Mouse (Mus musculus) kidney, embryonic 14.5 days (tissue): Measurements from ENCODE around the gene Klhl31. TPM values are rescaled to one million over a fixed set of nuclear protein-coding genes. Genes with fewer than 3 reads are reported as not detected.

Experiments used
- ATAC-seq: fragments of 200-750 bp; cut with Nextera tagmentation; 2 replicates; pipeline ENCODE4 v1.8.0; 2017; ENCODE audit warnings: moderate number of reproducible peaks, mild to moderate bottlenecking, moderate TSS enrichment, moderate library complexity; ENCODE audit not compliant: low FRiP score, low TSS enrichment
- H3K27ac ChIP-seq: fragments of 300-500 bp; sonication (generic); 2 replicates; pipeline ENCODE4 v1.5.1; 2014; ENCODE audit warnings: low read depth, mild to moderate bottlenecking, low read length, moderate library complexity, mixed read lengths
- H3K27me3 ChIP-seq: fragments of 300-500 bp; sonication (generic); 2 replicates; pipeline ENCODE4 v1.6.1; 2014; ENCODE audit warnings: mild to moderate bottlenecking, low read length; ENCODE audit not compliant: control insufficient read depth, insufficient read depth
- H3K36me3 ChIP-seq: fragments of 300-500 bp; sonication (generic); 2 replicates; pipeline ENCODE4 v1.6.1; 2014; ENCODE audit warnings: low read length, mixed read lengths; ENCODE audit not compliant: control insufficient read depth, insufficient read depth
- H3K4me1 ChIP-seq: fragments of 300-500 bp; sonication (generic); 2 replicates; pipeline ENCODE4 v1.6.1; 2014; ENCODE audit warnings: low read length, mixed read lengths; ENCODE audit not compliant: control insufficient read depth, insufficient read depth
- H3K4me2 ChIP-seq: fragments of 300-500 bp; sonication (generic); replicated peaks from 2 replicates; pipeline ENCODE4 v1.6.1; 2014; ENCODE audit warnings: low read depth, mild to moderate bottlenecking, low read length
- H3K4me3 ChIP-seq: fragments of 300-500 bp; sonication (generic); 2 replicates; pipeline ENCODE4 v1.5.1; 2014; ENCODE audit warnings: mild to moderate bottlenecking, low read length
- H3K9ac ChIP-seq: fragments of 300-500 bp; sonication (generic); 2 replicates; pipeline ENCODE4 v1.6.1; 2014; ENCODE audit warnings: low read depth, mild to moderate bottlenecking, low read length, moderate library complexity
- H3K9me3 ChIP-seq: fragments of 300-500 bp; sonication (generic); 2 replicates; pipeline ENCODE4 v1.6.1; 2016; ENCODE audit warnings: low read length; ENCODE audit not compliant: control insufficient read depth
- WGBS: fragments of 180-500 bp; shearing (Covaris S2); extraction: QIAGEN DNeasy Blood & Tissue Kit; methylation state at CpG from one replicate; pipeline ENCODE4 v1.1.7; 2014; 5-methylcytosine and 5-hydroxymethylcytosine counted together
- polyA plus RNA-seq: library from polyadenylated mRNA; unstranded; fragments of >200 nt; fragmentation: Nextera tagmentation; extraction: Ambion mirVana; gene quantifications from 2 replicates; pipeline ENCODE4 v1.2.1, GENCODE M21; 2014

The Klhl31 gene
- polyA plus RNA-seq, 1 experiment from 2014 or later: 0.24 TPM

DNA sequence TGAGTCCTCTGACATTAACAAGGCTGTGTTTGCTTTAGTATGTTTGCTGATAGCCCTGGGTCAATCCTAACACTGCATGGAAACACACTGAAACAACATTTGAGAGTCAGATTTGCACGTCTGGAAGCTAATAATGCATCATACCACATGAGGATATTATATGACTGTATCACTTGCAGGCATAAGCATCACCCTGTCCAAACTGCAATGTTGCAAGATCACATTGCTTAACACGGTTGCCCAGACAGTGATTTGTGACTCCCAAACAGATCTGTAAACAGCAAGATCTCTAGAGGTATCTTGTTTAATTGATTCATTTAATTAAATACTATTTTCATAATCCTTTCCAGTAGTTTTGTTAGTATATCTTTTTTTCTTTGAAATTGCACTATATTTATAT lies 17.9 kb upstream of the Klhl31 start:
- ATAC-seq: no peak
- H3K4me1 ChIP-seq: peaks cover 5% of the 10 kb centered on the region; the same call in 1 of the 2 replicates
- H3K9me3 ChIP-seq: no peaks in the 10 kb centered on the region
- H3K27me3 ChIP-seq: no peaks in the 10 kb centered on the region
- WGBS: 60% methylated on average over 2 of the region's 2 CpGs
- no peak overlapping the region for H3K4me3 ChIP-seq
- no peak overlapping the region for H3K4me2 ChIP-seq
- H3K9ac ChIP-seq: no peak overlapping the region
- H3K27ac ChIP-seq: no peak overlapping the region
- no peaks in the 10 kb centered on the region for H3K36me3 ChIP-seq

DNA sequence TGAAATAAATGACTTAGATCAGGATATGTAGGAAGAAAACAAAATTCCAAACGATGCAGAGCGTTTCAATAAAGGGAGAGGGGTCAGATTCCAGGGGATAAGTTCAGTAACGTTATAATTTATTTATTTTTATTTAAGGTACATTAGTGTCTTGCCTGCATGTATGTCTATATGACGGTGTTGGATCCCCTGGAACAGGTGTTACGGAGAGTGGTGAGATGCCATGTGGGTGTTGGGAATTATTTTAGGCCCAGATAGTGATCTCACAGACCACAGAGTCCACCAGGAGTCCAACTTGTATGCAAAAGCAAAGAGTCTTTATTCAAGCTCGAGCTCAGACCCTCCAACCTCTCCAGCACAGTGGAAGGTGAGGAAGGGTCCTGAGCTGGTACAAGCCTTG lies 16.2 kb upstream of the Klhl31 start:
- no peak for ATAC-seq
- H3K9me3 ChIP-seq: no peaks in the 10 kb centered on the region
- H3K4me1 ChIP-seq: peaks cover 5% of the 10 kb centered on the region; the same call in 1 of the 2 replicates
- H3K27me3 ChIP-seq: no peaks in the 10 kb centered on the region
- H3K4me3 ChIP-seq: no peak overlapping the region
- WGBS: 89% methylated on average over 6 of the region's 6 CpGs
- H3K36me3 ChIP-seq: no peaks in the 10 kb centered on the region
- H3K27ac ChIP-seq: no peak overlapping the region
- H3K9ac ChIP-seq: no peak overlapping the region
- no peak overlapping the region for H3K4me2 ChIP-seq

DNA sequence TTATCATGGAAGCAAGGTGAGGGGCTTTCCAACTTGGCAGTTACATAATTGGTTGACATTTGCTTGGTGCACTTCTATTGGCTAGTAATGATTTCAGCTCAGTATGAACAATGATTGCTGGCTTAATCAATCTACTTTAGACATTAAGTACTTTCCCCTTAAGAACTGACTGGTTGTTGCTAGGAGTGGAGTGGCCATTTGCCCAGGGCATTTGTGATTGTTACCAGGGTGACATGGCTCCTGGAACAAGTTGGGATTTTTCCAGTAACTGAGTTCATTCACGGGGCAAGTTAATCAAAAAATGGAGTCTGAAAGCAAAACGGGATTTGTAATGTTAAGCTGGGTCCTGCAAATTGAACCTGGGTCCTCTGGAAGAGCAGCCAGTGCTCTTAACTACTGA lies 15.8 kb upstream of the Klhl31 start:
- Histone ChIP-seq H3K27me3 (no peaks in the 10 kb centered on the region), H3K36me3 (no peaks in the 10 kb centered on the region), H3K9ac (no peak overlapping the region), H3K4me2 (no peak overlapping the region), H3K9me3 (no peaks in the 10 kb centered on the region), H3K27ac (no peak overlapping the region), H3K4me1 (peaks cover 5% of the 10 kb centered on the region; the same call in 1 of the 2 replicates), H3K4me3 (no peak overlapping the region)
- no peak for ATAC-seq
- 68% methylated on average over 2 of the region's 2 CpGs for whole genome bisulfite sequencing

DNA sequence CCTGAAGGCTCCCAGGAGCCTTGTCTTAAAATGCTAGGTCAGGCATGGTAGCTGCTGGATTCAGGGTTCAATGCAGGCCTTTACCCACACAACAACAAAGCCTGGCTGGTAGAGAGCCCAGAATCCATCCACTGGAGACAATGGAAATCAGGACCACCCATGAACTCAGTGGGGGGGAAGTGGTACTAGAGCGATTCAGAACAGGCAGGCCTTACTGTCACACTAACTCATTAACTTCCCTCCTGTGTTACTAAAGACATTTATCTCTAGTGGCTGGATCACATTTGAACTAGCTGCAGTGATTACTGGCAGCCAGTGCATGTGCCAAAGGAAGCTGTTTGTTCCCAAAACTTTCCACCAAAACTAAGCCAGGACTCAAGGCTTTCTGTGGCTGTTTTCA lies 13.4 kb upstream of the Klhl31 start:
- H3K4me2 ChIP-seq: no peak overlapping the region
- ATAC-seq: no peak

GRCm38 (mm10) chr9:77623318-77624050 lies 12.8 kb upstream of the Klhl31 start:
- H3K27me3 ChIP-seq: no peaks in the 10 kb centered on the region
- ATAC-seq: peak; percentile 66; the same call in 1 of the 2 replicates
- H3K9ac ChIP-seq: no peak overlapping the region
- WGBS: 82% methylated on average over 6 of the region's 6 CpGs
- no peak overlapping the region for H3K4me2 ChIP-seq
- H3K9me3 ChIP-seq: no peaks in the 10 kb centered on the region
- no peaks in the 10 kb centered on the region for H3K36me3 ChIP-seq
- peaks cover 5% of the 10 kb centered on the region; the same call in 1 of the 2 replicates for H3K4me1 ChIP-seq
- no peak overlapping the region for H3K4me3 ChIP-seq
- H3K27ac ChIP-seq: no peak overlapping the region

More for the DNA sequence above, 13.4 kb upstream of the Klhl31 start:
- 42% methylated on average over 1 of the region's 1 CpGs for WGBS
- H3K9ac ChIP-seq: no peak overlapping the region
- H3K9me3 ChIP-seq: no peaks in the 10 kb centered on the region
- peaks cover 5% of the 10 kb centered on the region; the same call in 1 of the 2 replicates for H3K4me1 ChIP-seq
- no peaks in the 10 kb centered on the region for H3K36me3 ChIP-seq
- H3K27me3 ChIP-seq: no peaks in the 10 kb centered on the region
- H3K4me3 ChIP-seq: no peak overlapping the region
- H3K27ac ChIP-seq: no peak overlapping the region

DNA sequence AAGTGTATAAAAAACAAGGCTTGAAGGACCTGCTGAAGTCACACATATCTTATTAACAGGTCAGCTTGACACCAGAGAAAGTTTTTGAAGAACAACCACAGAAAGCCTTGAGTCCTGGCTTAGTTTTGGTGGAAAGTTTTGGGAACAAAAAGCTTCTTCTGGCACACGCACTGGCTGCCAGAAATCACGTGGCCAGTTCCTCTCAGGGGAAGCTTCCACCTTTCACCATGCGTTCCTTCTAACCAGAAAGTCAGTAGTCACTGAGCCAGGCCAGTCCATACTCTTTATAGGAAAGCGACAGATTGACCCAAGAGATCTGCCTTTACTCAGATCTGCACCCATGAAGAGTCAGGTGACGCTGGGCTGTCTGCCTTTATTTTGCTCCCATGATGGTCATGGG lies 12.1 kb upstream of the Klhl31 start:
- no peak for ATAC-seq
- Histone ChIP-seq H3K36me3 (no peaks in the 10 kb centered on the region), H3K9me3 (no peaks in the 10 kb centered on the region), H3K27me3 (no peaks in the 10 kb centered on the region), H3K9ac (no peak overlapping the region), H3K4me1 (peaks cover 5% of the 10 kb centered on the region; the same call in 1 of the 2 replicates), H3K27ac (no peak overlapping the region), H3K4me3 (no peak overlapping the region), H3K4me2 (no peak overlapping the region)
- WGBS: 86% methylated on average over 5 of the region's 5 CpGs

DNA sequence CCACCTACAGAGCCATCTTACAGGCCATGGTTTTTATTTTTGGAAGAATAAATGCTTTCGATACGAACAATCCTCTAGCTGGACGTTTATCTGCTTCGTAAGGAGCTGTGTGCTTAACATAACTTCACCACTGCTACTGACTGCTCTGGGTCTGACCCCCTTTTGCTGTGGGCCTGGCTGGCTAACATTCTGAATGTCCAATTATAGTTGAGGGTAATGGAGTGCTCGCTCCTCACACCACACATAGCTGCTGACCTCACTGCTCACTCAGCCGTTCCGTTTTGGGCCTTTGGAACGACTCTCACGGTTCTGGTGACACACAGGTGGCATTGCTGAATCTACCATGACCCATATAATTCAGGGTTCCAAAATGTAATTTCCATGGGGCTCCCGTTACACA lies 7.6 kb upstream of the Klhl31 start:
- no peak overlapping the region for H3K4me3 ChIP-seq
- H3K36me3 ChIP-seq: no peaks in the 10 kb centered on the region
- H3K27me3 ChIP-seq: no peaks in the 10 kb centered on the region
- no peaks in the 10 kb centered on the region for H3K4me1 ChIP-seq
- H3K9ac ChIP-seq: no peak overlapping the region
- no peaks in the 10 kb centered on the region for H3K9me3 ChIP-seq
- no peak overlapping the region for H3K4me2 ChIP-seq
- WGBS: 67% methylated on average over 10 of the region's 10 CpGs
- ATAC-seq: no peak
- H3K27ac ChIP-seq: no peak overlapping the region

DNA sequence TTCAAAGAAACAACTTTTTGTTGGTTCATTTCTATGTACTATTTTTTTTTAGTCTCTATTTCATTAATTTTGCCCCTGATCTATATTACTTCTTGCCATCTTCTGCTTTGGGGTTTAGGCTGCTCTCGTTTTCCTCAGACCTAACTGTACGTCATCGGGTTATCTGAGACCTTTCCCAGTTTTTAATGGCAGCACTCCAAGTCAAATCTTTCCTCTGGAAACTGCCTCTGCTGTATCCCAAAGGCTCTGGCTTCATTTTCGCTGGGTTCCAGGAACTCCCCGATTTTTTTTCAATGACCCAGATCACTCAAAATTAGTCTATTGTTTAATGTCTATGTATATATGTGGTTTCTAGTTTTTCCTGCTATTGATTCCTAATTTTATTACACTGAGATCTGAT lies 6.6 kb upstream of the Klhl31 start:
- H3K4me2 ChIP-seq: no peak overlapping the region
- no peaks in the 10 kb centered on the region for H3K4me1 ChIP-seq
- no peak overlapping the region for H3K27ac ChIP-seq
- H3K27me3 ChIP-seq: no peaks in the 10 kb centered on the region
- no peak overlapping the region for H3K9ac ChIP-seq
- no peaks in the 10 kb centered on the region for H3K9me3 ChIP-seq
- H3K36me3 ChIP-seq: no peaks in the 10 kb centered on the region
- 56% methylated on average over 5 of the region's 5 CpGs for WGBS
- no peak overlapping the region for H3K4me3 ChIP-seq
- no peak for ATAC-seq

- H3K27me3 ChIP-seq: no peaks in the 10 kb centered on the region
- H3K4me2 ChIP-seq: no peak overlapping the region
- H3K36me3 ChIP-seq: no peaks in the 10 kb centered on the region
- WGBS: 85% methylated on average over 7 of the region's 7 CpGs
- no peak overlapping the region for H3K27ac ChIP-seq
- H3K4me1 ChIP-seq: no peaks in the 10 kb centered on the region
- no peak overlapping the region for H3K9ac ChIP-seq
- no peak overlapping the region for H3K4me3 ChIP-seq
- H3K9me3 ChIP-seq: no peaks in the 10 kb centered on the region
- no peak for ATAC-seq
Observed at GRCm38 (mm10) chr9:77630764-77631163, 5.5 kb upstream of the Klhl31 start.
